Mouse (Mus musculus): ENCODE measurements around the gene Higd1c. TPM values are rescaled to one million over a fixed set of nuclear protein-coding genes. Genes with fewer than 3 reads are reported as not detected.

Higd1c gene
- polyA plus RNA-seq, 1 experiment from 2014 or later, result not detected

GRCm38 (mm10) chr15:100401811-100402210 is 37.5 kb downstream of the Higd1c start:
- Histone ChIP-seq H3K4me3 (no peak overlapping the region), H3K9ac (no peak overlapping the region), H3K9me3 (replicated peaks) (no peaks in the 10 kb centered on the region), H3K4me2 (no peak overlapping the region), H3K27me3 (no peaks in the 10 kb centered on the region), H3K36me3 (ENCODE audit: poor library complexity, severe bottlenecking) (peaks cover 94% of the 10 kb centered on the region), H3K27ac (no peak overlapping the region), H3K4me1 (no peaks in the 10 kb centered on the region)
- no peak for ATAC-seq
- 97% methylated on average over 4 of the region's 4 CpGs for WGBS

DNA sequence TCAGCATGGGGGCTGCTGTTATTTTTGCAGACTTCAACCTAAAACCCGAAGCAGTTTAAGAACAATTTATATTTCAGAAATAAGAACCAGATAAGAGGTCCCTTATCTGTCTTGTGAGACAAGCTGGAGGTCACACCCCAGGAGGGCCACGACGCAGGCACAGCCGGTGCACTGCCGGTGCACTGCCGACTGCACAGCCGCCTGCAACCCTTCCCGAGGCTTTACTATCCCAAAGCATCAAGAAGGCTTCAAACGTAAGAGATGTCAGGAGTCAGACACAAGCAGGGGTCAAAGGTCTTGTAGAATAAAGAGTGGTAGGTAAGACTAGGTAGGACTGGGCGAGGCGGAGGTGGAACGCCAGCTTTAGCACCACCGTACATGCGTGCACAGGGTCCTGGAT is 38.0 kb downstream of the Higd1c start:
- H3K4me1 ChIP-seq, result no peaks in the 10 kb centered on the region
- no peak overlapping the region for H3K9ac ChIP-seq
- H3K27me3 ChIP-seq, result no peaks in the 10 kb centered on the region
- H3K4me2 ChIP-seq, result no peak overlapping the region
- no peak overlapping the region for H3K27ac ChIP-seq
- peaks cover 92% of the 10 kb centered on the region for H3K36me3 ChIP-seq (ENCODE audit: poor library complexity, severe bottlenecking)
- no peak for ATAC-seq
- H3K9me3 ChIP-seq (replicated peaks), result no peaks in the 10 kb centered on the region
- WGBS, result 93% methylated on average over 14 of the region's 14 CpGs
- H3K4me3 ChIP-seq, result no peak overlapping the region

DNA sequence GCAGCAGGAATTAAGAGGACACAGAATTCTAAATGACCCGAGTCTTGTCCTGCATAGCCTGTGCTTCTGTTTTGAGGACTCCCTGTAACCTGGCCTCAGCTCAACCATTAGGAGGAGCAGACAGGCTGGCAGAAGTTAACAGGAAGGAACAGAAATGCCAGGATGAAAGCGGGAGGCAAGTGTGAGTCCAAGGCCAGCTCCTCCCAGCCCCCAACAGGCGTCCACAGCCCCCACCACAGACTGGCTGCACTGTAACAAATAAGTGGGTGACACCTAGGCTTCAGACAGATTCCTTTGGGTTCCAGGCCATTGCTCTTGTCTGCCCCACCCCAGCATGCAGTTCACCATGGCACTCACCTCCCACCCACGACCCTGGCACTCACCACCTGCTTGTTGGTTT is 38.5 kb downstream of the Higd1c start:
- no peak for ATAC-seq
- H3K9ac ChIP-seq, result no peak overlapping the region
- H3K9me3 ChIP-seq (replicated peaks), result no peaks in the 10 kb centered on the region
- no peak overlapping the region for H3K4me3 ChIP-seq
- H3K27ac ChIP-seq, result no peak overlapping the region
- peaks cover 92% of the 10 kb centered on the region for H3K36me3 ChIP-seq (ENCODE audit: poor library complexity, severe bottlenecking)
- H3K4me2 ChIP-seq, result no peak overlapping the region
- H3K27me3 ChIP-seq, result no peaks in the 10 kb centered on the region
- WGBS, result 89% methylated on average over 4 of the region's 4 CpGs
- no peaks in the 10 kb centered on the region for H3K4me1 ChIP-seq

- Histone ChIP-seq H3K36me3 (ENCODE audit: poor library complexity, severe bottlenecking) (peaks cover 92% of the 10 kb centered on the region), H3K4me3 (no peak overlapping the region), H3K4me1 (no peaks in the 10 kb centered on the region), H3K27me3 (no peaks in the 10 kb centered on the region), H3K27ac (no peak overlapping the region), H3K4me2 (no peak overlapping the region), H3K9ac (no peak overlapping the region), H3K9me3 (replicated peaks) (no peaks in the 10 kb centered on the region)
- WGBS, result 93% methylated on average over 16 of the region's 16 CpGs
- ATAC-seq, result no peak
These were observed 39.1 kb downstream of the Higd1c start for GRCm38 (mm10) chr15:100403318-100404000.

DNA sequence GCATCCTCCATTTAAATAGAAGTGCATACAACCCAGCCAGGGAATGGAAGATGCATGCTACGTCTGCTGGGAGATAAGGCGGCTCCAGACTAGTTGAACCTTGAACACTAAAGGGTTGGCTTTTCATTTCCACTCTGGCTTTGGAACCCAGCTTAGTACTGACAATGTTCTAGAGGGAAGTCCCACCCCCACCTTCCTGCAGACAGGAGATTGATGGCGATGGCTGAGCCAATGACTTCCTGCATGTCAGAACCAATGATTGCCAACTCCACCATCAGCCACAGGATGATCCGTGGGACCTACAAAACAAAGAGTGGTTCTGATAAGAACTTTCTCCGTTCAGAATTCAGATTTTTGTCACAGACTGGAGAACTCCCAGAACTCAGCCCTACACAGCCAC is 41.7 kb downstream of the Higd1c start:
- Histone ChIP-seq H3K4me2 (no peak overlapping the region), H3K4me3 (no peak overlapping the region), H3K4me1 (no peaks in the 10 kb centered on the region), H3K36me3 (ENCODE audit: poor library complexity, severe bottlenecking) (peaks cover 90% of the 10 kb centered on the region), H3K9me3 (replicated peaks) (no peaks in the 10 kb centered on the region), H3K9ac (no peak overlapping the region), H3K27me3 (no peaks in the 10 kb centered on the region), H3K27ac (no peak overlapping the region)
- WGBS, result 93% methylated on average over 5 of the region's 5 CpGs
- no peak for ATAC-seq

- H3K9me3 ChIP-seq (replicated peaks), result no peaks in the 10 kb centered on the region
- H3K36me3 ChIP-seq (ENCODE audit: poor library complexity, severe bottlenecking), result peaks cover 46% of the 10 kb centered on the region
- H3K9ac ChIP-seq, result no peak overlapping the region
- no peak for ATAC-seq
- no peak overlapping the region for H3K4me3 ChIP-seq
- H3K27me3 ChIP-seq, result no peaks in the 10 kb centered on the region
- 69% methylated on average over 14 of the region's 14 CpGs for WGBS
- no peak overlapping the region for H3K27ac ChIP-seq
- H3K4me1 ChIP-seq, result no peaks in the 10 kb centered on the region
- no peak overlapping the region for H3K4me2 ChIP-seq
These were observed 46.8 kb downstream of the Higd1c start for GRCm38 (mm10) chr15:100410918-100411672.

DNA sequence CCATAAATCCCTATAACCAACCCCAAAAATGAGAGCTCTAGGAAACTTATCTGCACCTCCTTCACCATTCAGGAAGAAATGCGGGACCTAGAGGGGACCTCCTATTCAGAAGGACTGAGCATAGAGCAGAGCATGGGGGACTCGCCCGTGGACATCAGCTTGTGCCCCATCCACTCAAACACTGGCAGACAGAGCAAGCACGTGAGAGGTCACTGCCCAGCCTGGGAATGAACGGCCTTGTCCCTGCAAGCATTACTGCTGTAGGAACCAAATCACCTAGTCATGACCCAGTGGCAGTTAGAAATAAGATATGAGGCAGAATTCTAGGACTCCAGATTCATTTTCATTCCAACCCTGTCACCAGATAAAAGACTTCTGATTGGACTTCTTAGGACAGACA is 47.4 kb downstream of the Higd1c start:
- H3K27me3 ChIP-seq, result no peaks in the 10 kb centered on the region
- no peak overlapping the region for H3K27ac ChIP-seq
- H3K36me3 ChIP-seq (ENCODE audit: poor library complexity, severe bottlenecking), result peaks cover 43% of the 10 kb centered on the region
- H3K4me1 ChIP-seq, result no peaks in the 10 kb centered on the region
- 89% methylated on average over 5 of the region's 5 CpGs for WGBS
- no peaks in the 10 kb centered on the region for H3K9me3 ChIP-seq (replicated peaks)
- no peak overlapping the region for H3K9ac ChIP-seq
- no peak overlapping the region for H3K4me3 ChIP-seq
- no peak overlapping the region for H3K4me2 ChIP-seq
- no peak for ATAC-seq

GRCm38 (mm10) chr15:100413306-100413705 is 49.0 kb downstream of the Higd1c start:
- H3K9ac ChIP-seq, result no peak overlapping the region
- H3K4me3 ChIP-seq, result no peak overlapping the region
- 85% methylated on average over 4 of the region's 5 CpGs for WGBS
- no peaks in the 10 kb centered on the region for H3K9me3 ChIP-seq (replicated peaks)
- no peak overlapping the region for H3K4me2 ChIP-seq
- no peak for ATAC-seq
- H3K27ac ChIP-seq, result no peak overlapping the region
- H3K36me3 ChIP-seq (ENCODE audit: poor library complexity, severe bottlenecking), result peaks cover 30% of the 10 kb centered on the region
- H3K27me3 ChIP-seq, result no peaks in the 10 kb centered on the region
- no peaks in the 10 kb centered on the region for H3K4me1 ChIP-seq

- Histone ChIP-seq H3K36me3 (ENCODE audit: poor library complexity, severe bottlenecking) (peaks cover 23% of the 10 kb centered on the region), H3K4me1 (0 out of 2 replicates have a peak, but pooled peaks cover under 1% of the 10 kb centered on the region), H3K9ac (no peak overlapping the region), H3K4me3 (no peak overlapping the region), H3K27ac (no peak overlapping the region), H3K4me2 (no peak overlapping the region), H3K9me3 (replicated peaks) (no peaks in the 10 kb centered on the region), H3K27me3 (no peaks in the 10 kb centered on the region)
- no peak for ATAC-seq
- 68% methylated on average over 4 of the region's 4 CpGs for WGBS
These were observed 49.7 kb downstream of the Higd1c start for GRCm38 (mm10) chr15:100414011-100414410.

DNA sequence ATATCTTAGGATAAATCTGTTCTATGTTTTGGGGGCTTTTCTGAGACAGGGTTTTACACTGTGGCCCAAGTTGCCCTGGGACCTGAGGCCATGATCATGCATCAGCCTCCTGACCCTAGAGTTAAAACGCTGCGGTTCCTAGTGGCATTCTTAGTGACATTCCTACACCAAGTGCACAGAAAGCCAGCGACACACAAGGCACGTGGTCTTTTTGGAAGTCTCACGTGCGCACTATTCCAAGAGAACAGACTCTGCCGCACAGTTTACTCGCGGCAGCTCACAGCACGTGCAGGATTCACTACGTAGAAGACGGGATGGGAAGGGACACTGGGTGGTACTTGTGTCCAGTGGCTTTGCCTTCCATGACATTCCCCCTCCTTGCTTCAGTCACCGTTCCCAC is 50.6 kb downstream of the Higd1c start:
- Histone ChIP-seq H3K4me3 (no peak overlapping the region), H3K4me1 (peaks cover 10% of the 10 kb centered on the region), H3K27me3 (no peaks in the 10 kb centered on the region), H3K4me2 (no peak overlapping the region), H3K9ac (no peak overlapping the region), H3K36me3 (ENCODE audit: poor library complexity, severe bottlenecking) (peaks cover 14% of the 10 kb centered on the region), H3K9me3 (replicated peaks) (no peaks in the 10 kb centered on the region), H3K27ac (no peak overlapping the region)
- 95% methylated on average over 13 of the region's 13 CpGs for WGBS
- no peak for ATAC-seq

- Histone ChIP-seq H3K9ac (no peak overlapping the region), H3K4me2 (no peak overlapping the region), H3K9me3 (replicated peaks) (no peaks in the 10 kb centered on the region), H3K27me3 (no peaks in the 10 kb centered on the region), H3K4me3 (no peak overlapping the region), H3K27ac (no peak overlapping the region), H3K4me1 (peaks cover 17% of the 10 kb centered on the region), H3K36me3 (ENCODE audit: poor library complexity, severe bottlenecking) (peaks cover 7% of the 10 kb centered on the region)
- 84% methylated on average over 8 of the region's 8 CpGs for whole genome bisulfite sequencing
- ATAC-seq, result no peak
These were observed 51.3 kb downstream of the Higd1c start for GRCm38 (mm10) chr15:100415684-100416083.

DNA sequence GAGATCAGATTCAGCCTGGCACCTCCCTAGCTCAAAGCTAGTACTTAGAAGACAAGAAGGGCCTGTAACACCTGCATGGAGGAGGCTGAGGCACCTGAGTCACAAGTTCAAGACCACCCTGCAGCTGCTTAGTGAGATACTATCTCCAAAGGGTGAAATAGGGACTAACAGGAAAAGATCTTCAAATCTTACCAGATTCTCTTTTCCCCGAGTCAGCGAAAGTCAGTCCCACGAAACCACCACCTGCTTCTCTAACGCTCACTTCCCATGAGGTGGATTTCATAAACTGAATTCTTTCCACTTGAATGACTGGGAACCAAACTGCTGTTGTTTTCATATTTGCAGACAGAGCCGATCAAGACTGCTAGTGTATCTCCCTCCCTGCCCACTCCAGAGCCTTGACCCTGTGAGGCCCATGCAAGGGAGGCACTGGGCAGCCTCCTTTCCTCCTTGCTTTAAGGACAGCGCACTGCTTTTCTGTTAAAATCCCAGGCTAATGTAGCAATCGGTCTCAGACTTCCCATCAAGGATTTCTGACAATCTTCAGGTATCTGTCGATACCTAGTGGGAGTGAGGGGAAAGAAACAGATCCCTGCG is 53.6 kb downstream of the Higd1c start:
- H3K4me3 ChIP-seq, result no peak overlapping the region
- no peak for ATAC-seq
- peaks cover 33% of the 10 kb centered on the region for H3K4me1 ChIP-seq
- H3K27me3 ChIP-seq, result no peaks in the 10 kb centered on the region
- no peaks in the 10 kb centered on the region for H3K9me3 ChIP-seq (replicated peaks)
- 84% methylated on average over 9 of the region's 9 CpGs for WGBS
- no peaks in the 10 kb centered on the region for H3K36me3 ChIP-seq (ENCODE audit: poor library complexity, severe bottlenecking)
- H3K4me2 ChIP-seq, result no peak overlapping the region
- H3K9ac ChIP-seq, result no peak overlapping the region
- no peak overlapping the region for H3K27ac ChIP-seq

Data from forebrain, embryonic 13.5 days (tissue).